Mouse (Mus musculus) MEL (cell line): ENCODE measurements around the gene Plxna3. TPM values are rescaled to one million over a fixed set of nuclear protein-coding genes. Genes with fewer than 3 reads are reported as not detected.

Experiments used
- DNase-seq: peaks from one replicate; pipeline ENCODE4 v3.0.0; 2011; ENCODE audit warnings: low read depth, low spot score
- H3K27ac ChIP-seq: 2 replicates; pipeline ENCODE4 v1.5.1; 2012; ENCODE audit warnings: low read depth, mild to moderate bottlenecking, control low read depth, low read length, moderate library complexity; ENCODE audit not compliant: control insufficient read depth
- H3K27me3 ChIP-seq, 2 experiments: fragments of 150-350 bp in 1 of 2; sonication (generic) in 1 of 2; 2 replicates each; pipeline ENCODE4 v1.6.1; 2012; ENCODE audit warnings: low read length in 2 of 2, mild to moderate bottlenecking in 2 of 2, improper control_type of control experiment in 1 of 2, moderate library complexity in 1 of 2; ENCODE audit not compliant: insufficient read depth in 2 of 2, control insufficient read depth in 1 of 2
- H3K36me3 ChIP-seq, 2 experiments: 2 replicates each; pipeline ENCODE4 v1.6.1; 2012 to 2014; ENCODE audit warnings: low read length in 2 of 2, improper control_type of control experiment in 1 of 2, inconsistent platforms in 1 of 2, mild to moderate bottlenecking in 1 of 2; ENCODE audit not compliant: insufficient read depth in 2 of 2, control insufficient read depth in 1 of 2
- H3K4me1 ChIP-seq, 2 experiments: fragments of 150-350 bp in 1 of 2; sonication (generic) in 1 of 2; 2 replicates each; pipeline ENCODE4 v1.6.1; 2012; ENCODE audit warnings: low read length in 2 of 2, improper control_type of control experiment in 1 of 2, mild to moderate bottlenecking in 1 of 2; ENCODE audit not compliant: insufficient read depth in 2 of 2, control insufficient read depth in 1 of 2
- H3K4me3 ChIP-seq, 2 experiments: fragments of 150-350 bp in 1 of 2; sonication (generic) in 1 of 2; 2 replicates each; pipeline ENCODE4 v1.5.1; 2012; ENCODE audit warnings: low read depth in 2 of 2, low read length in 2 of 2, mild to moderate bottlenecking in 2 of 2, moderate library complexity in 2 of 2, control low read depth in 1 of 2, improper control_type of control experiment in 1 of 2; ENCODE audit not compliant: control insufficient read depth in 1 of 2, insufficient read depth in 1 of 2
- H3K79me2 ChIP-seq: 2 replicates; pipeline ENCODE4 v1.6.1; 2012; ENCODE audit warnings: mild to moderate bottlenecking, low read length, moderate library complexity; ENCODE audit not compliant: control insufficient read depth, poor library complexity, insufficient read depth
- H3K9ac ChIP-seq: 2 replicates; pipeline ENCODE4 v1.6.1; 2012; ENCODE audit warnings: low read depth, mild to moderate bottlenecking, control low read depth, low read length, moderate library complexity; ENCODE audit not compliant: control insufficient read depth, poor library complexity, severe bottlenecking
- H3K9me3 ChIP-seq: fragments of 150-350 bp; sonication (generic); replicated peaks from 2 replicates; pipeline ENCODE4 v1.6.1; 2012; ENCODE audit warnings: mild to moderate bottlenecking, low read length, improper control_type of control experiment, moderate library complexity; ENCODE audit not compliant: insufficient read depth
- BHLHE40 ChIP-seq: IDR thresholded peaks from 2 replicates; pipeline ENCODE4 v1.6.1; 2012; ENCODE audit warnings: low read depth, mild to moderate bottlenecking, inconsistent platforms, low read length, improper control_type of control experiment, borderline replicate concordance
- CHD2 ChIP-seq: IDR thresholded peaks from 2 replicates; pipeline ENCODE4 v1.6.1; 2011; ENCODE audit warnings: low read length, improper control_type of control experiment
- CTCF ChIP-seq, 3 experiments: IDR thresholded peaks in 2 of 3; conservative IDR thresholded peaks in 1 of 3; 2 replicates each; pipeline ENCODE4 v1.5.1; 2011 to 2012; ENCODE audit warnings: low read length in 3 of 3, low read depth in 2 of 3, mild to moderate bottlenecking in 2 of 3, improper control_type of control experiment in 1 of 3, inconsistent platforms in 1 of 3, mixed read lengths in 1 of 3, moderate library complexity in 1 of 3; ENCODE audit not compliant: control insufficient read depth in 1 of 3, insufficient read depth in 1 of 3, poor library complexity in 1 of 3, severe bottlenecking in 1 of 3
- E2F4 ChIP-seq: IDR thresholded peaks from 2 replicates; pipeline ENCODE4 v1.6.1; 2011; ENCODE audit warnings: low read depth, low read length, improper control_type of control experiment, borderline replicate concordance
- ELF1 ChIP-seq: IDR thresholded peaks from 2 replicates; pipeline ENCODE4 v1.6.1; 2014; ENCODE audit warnings: low read depth, mild to moderate bottlenecking, inconsistent platforms, low read length, improper control_type of control experiment, moderate library complexity
- GABPA ChIP-seq: IDR thresholded peaks from 2 replicates; pipeline ENCODE4 v1.6.1; 2012; ENCODE audit warnings: low read depth, mild to moderate bottlenecking, inconsistent platforms, low read length, improper control_type of control experiment, moderate library complexity
- GATA1 ChIP-seq: IDR thresholded peaks from 2 replicates; pipeline ENCODE4 v1.6.1; 2011; ENCODE audit warnings: low read depth, low read length, improper control_type of control experiment
- HCFC1 ChIP-seq: IDR thresholded peaks from 2 replicates; pipeline ENCODE4 v1.6.1; 2012; ENCODE audit warnings: low read depth, mild to moderate bottlenecking, inconsistent platforms, low read length, improper control_type of control experiment, moderate library complexity
- KAT2A ChIP-seq: conservative IDR thresholded peaks from 2 replicates; pipeline ENCODE4 v1.6.1; 2012; ENCODE audit warnings: low read depth, low read length, improper control_type of control experiment, inconsistent platforms
- MAX ChIP-seq: IDR thresholded peaks from 2 replicates; pipeline ENCODE4 v1.6.1; 2011; ENCODE audit warnings: low read length, improper control_type of control experiment
- MAZ ChIP-seq: IDR thresholded peaks from 2 replicates; pipeline ENCODE4 v1.6.1; 2012; ENCODE audit warnings: low read depth, mild to moderate bottlenecking, inconsistent platforms, low read length, improper control_type of control experiment
- MXI1 ChIP-seq: IDR thresholded peaks from 2 replicates; pipeline ENCODE4 v1.6.1; 2011; ENCODE audit warnings: mild to moderate bottlenecking, low read depth, low read length, improper control_type of control experiment
- NELFE ChIP-seq: IDR thresholded peaks from 2 replicates; pipeline ENCODE4 v1.6.1; 2011; ENCODE audit warnings: low read depth, low read length, improper control_type of control experiment
- POLR2A ChIP-seq, 2 experiments: IDR thresholded peaks; 2 replicates each; pipeline ENCODE4 v1.6.1; 2011 to 2012; ENCODE audit warnings: low read length in 2 of 2, mild to moderate bottlenecking in 2 of 2, control low read depth in 1 of 2, improper control_type of control experiment in 1 of 2, low read depth in 1 of 2, moderate library complexity in 1 of 2; ENCODE audit not compliant: control insufficient read depth in 1 of 2, insufficient read depth in 1 of 2, poor library complexity in 1 of 2
- POLR2AphosphoS2 ChIP-seq: IDR thresholded peaks from 2 replicates; pipeline ENCODE4 v1.6.1; 2011; ENCODE audit warnings: low read length, improper control_type of control experiment
- SIN3A ChIP-seq: IDR thresholded peaks from 2 replicates; pipeline ENCODE4 v1.6.1; 2012; ENCODE audit warnings: low read length, improper control_type of control experiment, inconsistent platforms
- TAL1 ChIP-seq: IDR thresholded peaks from 2 replicates; pipeline ENCODE4 v1.6.1; 2012; ENCODE audit warnings: mild to moderate bottlenecking, inconsistent platforms, low read length, moderate library complexity, mixed read lengths
- TBP ChIP-seq: IDR thresholded peaks from 2 replicates; pipeline ENCODE4 v1.8.0; 2011; ENCODE audit warnings: low read depth, low read length, improper control_type of control experiment
- TCF12 ChIP-seq: IDR thresholded peaks from 2 replicates; pipeline ENCODE4 v1.6.1; 2014; ENCODE audit warnings: low read depth, mild to moderate bottlenecking, inconsistent platforms, low read length, improper control_type of control experiment, moderate library complexity
- USF1 ChIP-seq: IDR thresholded peaks from 2 replicates; pipeline ENCODE4 v1.6.1; 2014; ENCODE audit warnings: low read depth, mild to moderate bottlenecking, inconsistent platforms, low read length, improper control_type of control experiment, moderate library complexity
- USF2 ChIP-seq, 2 experiments: IDR thresholded peaks; 2 replicates each; pipeline ENCODE4 v1.6.1; 2011 to 2012; ENCODE audit warnings: improper control_type of control experiment in 2 of 2, low read length in 2 of 2, borderline replicate concordance in 1 of 2, inconsistent platforms in 1 of 2, low read depth in 1 of 2, mild to moderate bottlenecking in 1 of 2; ENCODE audit not compliant: insufficient read depth in 1 of 2
- ZMIZ1 ChIP-seq: IDR thresholded peaks from 2 replicates; pipeline ENCODE4 v1.6.1; 2012; ENCODE audit warnings: low read depth, mild to moderate bottlenecking, inconsistent platforms, low read length, improper control_type of control experiment, moderate library complexity
- polyA plus RNA-seq, 2 experiments: library from polyadenylated mRNA; stranded (reverse) in 1 of 2; unstranded in 1 of 2; fragments of >175 nt in 1 of 2; fragments of >200 nt in 1 of 2; gene quantifications; 2 replicates each; pipeline versions ENCODE4 v1.2.1 to v1.2.4; 2012; ENCODE audit warnings: low replicate concordance in 2 of 2, low read depth in 1 of 2; ENCODE audit not compliant: insufficient read length in 2 of 2, insufficient read depth in 1 of 2, missing spikeins in 1 of 2
- total RNA-seq: library from RNA; depleted of rRNA; stranded (reverse); fragments of 300-350 nt; gene quantifications from 2 replicates; pipeline ENCODE4 v1.2.3, GENCODE M21; 2012

Plxna3 gene
- total and polyA plus RNA-seq, 3 experiments: 8.3 to 13.7 TPM; not detected in 1

GRCm38 (mm10) chrX:74281732-74282394, 47.0 kb upstream of the Plxna3 start, which contains the start of the genes Taz and Dnase1l1:
Gene Taz (plus strand): TSS chrX:74281912.
Gene Dnase1l1 (minus strand): TSS chrX:74282337.
- Histone ChIP-seq H3K4me1 (peaks cover 0 to 12% of the 10 kb centered on the region in 2 experiments; a peak in 2 of 4 replicates), H3K27ac (peak within 1 kb of the TSS; percentile 85)
- TF ChIP-seq POLR2AphosphoS2 (peak; percentile 10; the same call in 1 of the 2 replicates), USF1 (no peak), POLR2A (IDR thresholded peaks at IDR 0.05; ENCODE audit: control insufficient read depth in 1 of 2, insufficient read depth in 1 of 2, low read depth in 1 of 2, low read length in 2 of 2, poor library complexity in 1 of 2) (peak in 1 of 2 experiments; percentile 55; a peak in 1 of 4 replicates), USF2 (IDR thresholded peaks at IDR 0.05; ENCODE audit: borderline replicate concordance in 1 of 2, insufficient read depth in 1 of 2, low read depth in 1 of 2, low read length in 2 of 2) (no peak), E2F4 (no peak), BHLHE40 (no peak), TAL1 (no peak), CHD2 (no peak), TBP (0 out of 2 replicates have a peak, but pooled peaks have one; percentile 22), TCF12 (no peak), HCFC1 (peak; percentile 45), MAX (no peak)
- TF ChIP-seq, all 39 proteins: peak for 4
- H3K36me3 ChIP-seq: peaks cover 0 to 13% of the 10 kb centered on the region in 2 experiments; a peak in 3 of 4 replicates
- H3K9ac ChIP-seq: peak within 1 kb of the TSS; percentile 86
- H3K4me3 ChIP-seq: peak within 1 kb of the TSS; percentile 76 to 83
- no peaks in the 10 kb centered on the region for H3K27me3 ChIP-seq
- peaks cover 13% of the 10 kb centered on the region for H3K79me2 ChIP-seq
- H3K9me3 ChIP-seq: no peaks in the 10 kb centered on the region
- DNase-seq: peak; percentile 92

DNA sequence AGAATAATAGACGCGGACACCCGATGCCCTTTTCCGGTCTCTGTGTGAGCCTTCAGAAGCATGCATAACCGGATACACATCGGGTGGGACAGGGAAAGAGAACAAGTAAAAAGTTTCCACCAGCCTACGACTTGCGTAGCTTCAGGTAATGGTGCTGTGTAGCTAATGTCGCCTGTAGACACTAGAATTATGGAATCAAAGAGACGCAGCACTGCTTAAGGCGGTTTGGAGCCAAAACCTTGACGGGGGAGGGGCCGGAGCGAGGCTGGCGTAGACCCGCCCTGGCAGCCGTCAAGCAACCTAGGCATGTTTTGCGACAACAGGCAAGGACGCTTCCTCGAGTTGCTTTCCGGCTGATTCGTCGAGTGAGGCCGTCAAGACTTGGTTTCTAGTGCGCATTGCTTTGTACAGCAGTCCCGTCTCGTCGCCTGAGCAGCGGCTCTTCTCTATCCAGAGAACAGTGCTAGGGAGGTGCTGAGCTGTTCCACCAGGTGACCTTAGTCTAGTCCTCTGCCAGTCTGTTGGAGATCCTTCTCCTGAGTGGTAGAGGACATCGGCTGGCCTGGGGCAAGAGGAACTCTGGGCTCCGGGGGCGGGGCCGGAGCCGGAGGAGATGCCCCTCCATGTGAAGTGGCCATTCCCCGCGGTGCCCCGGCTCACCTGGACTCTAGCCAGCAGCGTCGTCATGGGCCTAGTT, 46.3 kb upstream of the Plxna3 start:
- H3K79me2 ChIP-seq: peaks cover 13% of the 10 kb centered on the region
- DNase-seq: peak; percentile 92
- peak overlapping the region; percentile 86 for H3K9ac ChIP-seq
- H3K4me1 ChIP-seq: peaks cover 0 to 11% of the 10 kb centered on the region in 2 experiments; a peak in 2 of 4 replicates
- H3K4me3 ChIP-seq: peak overlapping the region; percentile 72 to 76
- no peaks in the 10 kb centered on the region for H3K9me3 ChIP-seq
- H3K27me3 ChIP-seq: no peaks in the 10 kb centered on the region
- H3K36me3 ChIP-seq: peaks cover 0 to 11% of the 10 kb centered on the region in 2 experiments; a peak in 3 of 4 replicates
- TF ChIP-seq KAT2A (peak; percentile 61; the same call in 1 of the 2 replicates), CTCF (IDR thresholded peaks at IDR 0.05 in 2 of 3, conservative IDR thresholded peaks at IDR 0.05 in 1 of 3; ENCODE audit: control insufficient read depth in 1 of 3, insufficient read depth in 1 of 3, low read depth in 2 of 3, low read length in 3 of 3, poor library complexity in 1 of 3, severe bottlenecking in 1 of 3) (no peak), ZMIZ1 (peak; percentile 79), HCFC1 (peak; percentile 83), SIN3A (peak; percentile 81), POLR2A (IDR thresholded peaks at IDR 0.05; ENCODE audit: control insufficient read depth in 1 of 2, insufficient read depth in 1 of 2, low read depth in 1 of 2, low read length in 2 of 2, poor library complexity in 1 of 2) (peak; percentile 68 to 84; a peak in 3 of 4 replicates), USF1 (no peak), MAX (peak; percentile 61; the same call in 1 of the 2 replicates), MXI1 (peak; percentile 73), GATA1 (no peak), NELFE (peak; percentile 87), E2F4 (no peak), MAZ (peak; percentile 47), TBP (peak; percentile 81), TCF12 (peak; percentile 47; the same call in 1 of the 2 replicates), ELF1 (peak; percentile 60; the same call in 1 of the 2 replicates), POLR2AphosphoS2 (peak; percentile 61; the same call in 1 of the 2 replicates), GABPA (no peak)
- H3K27ac ChIP-seq: peak overlapping the region; percentile 85
